Mouse (Mus musculus): Measurements from ENCODE around the gene C130032M10Rik. TPM values are rescaled to one million over a fixed set of nuclear protein-coding genes. Genes with fewer than 3 reads are reported as not detected.

C130032M10Rik gene
- total and polyA plus RNA-seq, 2 experiments from 2014 or later, result not detected

- Histone ChIP-seq H3K4me1 (ENCODE audit: insufficient read depth, low read length) (no peaks in the 10 kb centered on the region), H3K4me2 (ENCODE audit: low read depth, low read length) (no peak overlapping the region), H3K27me3 (ENCODE audit: insufficient read depth, low read length) (no peaks in the 10 kb centered on the region), H3K4me3 (ENCODE audit: low read length) (no peak overlapping the region), H3K27ac (no peak overlapping the region), H3K9me3 (ENCODE audit: low read length) (no peaks in the 10 kb centered on the region), H3K9ac (replicated peaks; ENCODE audit: low read length) (no peak overlapping the region), H3K36me3 (ENCODE audit: insufficient read depth, low read length) (no peaks in the 10 kb centered on the region)
- TF ChIP-seq CTCF (IDR thresholded peaks at IDR 0.05; ENCODE audit: low read depth), result no peak
- DNase-seq (ENCODE audit: low spot score), result no peak
- ATAC-seq, result no peak
- WGBS, result 93% methylated on average over 7 of the region's 7 CpGs
Measured at GRCm38 (mm10) chr9:114501111-114501510, 14.4 kb upstream of the C130032M10Rik start.

DNA sequence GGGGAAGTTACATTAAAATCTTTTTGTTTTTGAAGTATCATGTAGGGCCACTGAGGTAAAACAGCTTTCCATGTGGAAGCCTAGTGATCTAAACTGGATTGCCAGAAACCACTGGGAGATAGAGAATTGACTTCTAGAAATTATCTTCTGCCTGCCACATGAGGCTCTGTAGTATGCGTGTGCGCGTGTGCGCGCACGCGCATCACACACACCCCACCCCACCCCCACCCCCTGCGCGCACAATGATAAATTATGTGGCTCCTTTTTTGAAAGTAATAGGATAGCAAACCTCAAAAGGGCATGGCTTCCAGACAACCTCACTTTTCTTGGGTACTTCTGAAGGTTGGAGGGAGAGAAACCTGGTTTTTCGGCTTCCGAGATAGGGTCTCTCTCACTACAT, 13.6 kb upstream of the C130032M10Rik start:
- ATAC-seq (no peak), DNase-seq (ENCODE audit: low spot score) (no peak)
- no peaks in the 10 kb centered on the region for H3K4me1 ChIP-seq (ENCODE audit: insufficient read depth, low read length)
- H3K4me2 ChIP-seq (ENCODE audit: low read depth, low read length), result no peak overlapping the region
- H3K36me3 ChIP-seq (ENCODE audit: insufficient read depth, low read length), result no peaks in the 10 kb centered on the region
- no peak overlapping the region for H3K9ac ChIP-seq (replicated peaks; ENCODE audit: low read length)
- no peak overlapping the region for H3K27ac ChIP-seq
- 97% methylated on average over 11 of the region's 11 CpGs for WGBS
- TF ChIP-seq CTCF (IDR thresholded peaks at IDR 0.05; ENCODE audit: low read depth), result no peak
- no peak overlapping the region for H3K4me3 ChIP-seq (ENCODE audit: low read length)
- H3K9me3 ChIP-seq (ENCODE audit: low read length), result no peaks in the 10 kb centered on the region
- H3K27me3 ChIP-seq (ENCODE audit: insufficient read depth, low read length), result no peaks in the 10 kb centered on the region

- Histone ChIP-seq H3K36me3 (ENCODE audit: insufficient read depth, low read length) (no peaks in the 10 kb centered on the region), H3K4me2 (ENCODE audit: low read depth, low read length) (no peak overlapping the region), H3K27ac (no peak overlapping the region), H3K9ac (replicated peaks; ENCODE audit: low read length) (no peak overlapping the region), H3K4me3 (ENCODE audit: low read length) (no peak overlapping the region), H3K9me3 (ENCODE audit: low read length) (no peaks in the 10 kb centered on the region), H3K27me3 (ENCODE audit: insufficient read depth, low read length) (no peaks in the 10 kb centered on the region), H3K4me1 (ENCODE audit: insufficient read depth, low read length) (no peaks in the 10 kb centered on the region)
- DNase-seq (ENCODE audit: low spot score), result no peak
- TF ChIP-seq CTCF (IDR thresholded peaks at IDR 0.05; ENCODE audit: low read depth), result no peak
- ATAC-seq, result no peak
- 71% methylated on average over 15 of the region's 15 CpGs for WGBS
Measured at GRCm38 (mm10) chr9:114502711-114503427, 12.6 kb upstream of the C130032M10Rik start.

DNA sequence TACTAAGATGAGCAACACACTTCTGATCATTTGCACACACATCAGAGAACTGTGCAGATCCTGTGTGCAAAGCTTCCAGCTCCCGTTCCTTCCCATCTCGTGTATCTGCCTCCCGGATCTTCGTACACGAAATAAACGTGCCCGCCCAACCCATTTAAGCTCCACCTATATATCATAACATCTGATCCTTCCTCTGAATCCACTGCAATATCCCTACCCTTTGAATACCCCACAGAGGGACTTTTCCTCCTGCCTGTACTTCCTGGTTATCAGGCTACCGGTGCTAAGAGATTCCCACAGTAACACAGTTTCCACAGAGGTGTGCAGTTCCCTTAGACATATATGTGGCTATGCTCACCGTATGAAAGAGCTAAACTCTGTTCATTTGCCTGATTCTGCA, 10.7 kb upstream of the C130032M10Rik start, which contains the start of gene Ccr4:
Ccr4 (minus strand) TSS at position 101 of the 400 bp plus-strand sequence.
- WGBS, result 90% methylated on average over 9 of the region's 9 CpGs

DNA sequence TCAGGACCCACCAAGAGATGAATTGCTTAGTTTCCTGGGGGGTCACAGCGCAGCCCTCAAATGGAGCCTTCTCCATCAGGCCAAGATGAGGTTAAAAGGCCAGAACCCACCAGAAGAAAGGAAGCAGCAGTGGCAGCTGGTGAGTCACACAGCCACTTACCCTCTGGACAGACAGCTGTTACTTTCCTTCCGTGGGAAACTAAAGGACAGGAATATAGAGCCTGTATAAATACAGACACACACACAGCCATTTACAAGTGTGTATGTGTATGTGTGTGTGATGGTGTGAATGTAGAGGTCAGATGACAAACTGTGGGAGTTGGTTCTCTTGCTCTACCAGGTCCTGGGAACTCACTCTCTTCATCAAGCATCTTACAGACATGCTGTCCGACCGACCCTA, 8.9 kb upstream of the C130032M10Rik start:
- H3K27ac ChIP-seq, result no peak overlapping the region
- no peaks in the 10 kb centered on the region for H3K4me1 ChIP-seq (ENCODE audit: insufficient read depth, low read length)
- TF ChIP-seq CTCF (IDR thresholded peaks at IDR 0.05; ENCODE audit: low read depth), result no peak
- no peaks in the 10 kb centered on the region for H3K36me3 ChIP-seq (ENCODE audit: insufficient read depth, low read length)
- 74% methylated on average over 4 of the region's 4 CpGs for WGBS
- ATAC-seq, result no peak
- H3K9me3 ChIP-seq (ENCODE audit: low read length), result no peaks in the 10 kb centered on the region
- no peak overlapping the region for H3K4me3 ChIP-seq (ENCODE audit: low read length)
- H3K27me3 ChIP-seq (ENCODE audit: insufficient read depth, low read length), result no peaks in the 10 kb centered on the region
- no peak for DNase-seq (ENCODE audit: low spot score)
- H3K9ac ChIP-seq (replicated peaks; ENCODE audit: low read length), result no peak overlapping the region
- no peak overlapping the region for H3K4me2 ChIP-seq (ENCODE audit: low read depth, low read length)

More for the DNA sequence above, 10.7 kb upstream of the C130032M10Rik start, which contains the start of gene Ccr4:
- no peaks in the 10 kb centered on the region for H3K27me3 ChIP-seq (ENCODE audit: insufficient read depth, low read length)
- no peaks in the 10 kb centered on the region for H3K9me3 ChIP-seq (ENCODE audit: low read length)
- no peak for ATAC-seq
- H3K4me2 ChIP-seq (ENCODE audit: low read depth, low read length), result no peak within 1 kb of the TSS
- TF ChIP-seq CTCF (IDR thresholded peaks at IDR 0.05; ENCODE audit: low read depth), result no peak
- no peak within 1 kb of the TSS for H3K9ac ChIP-seq (replicated peaks; ENCODE audit: low read length)
- no peak within 1 kb of the TSS for H3K27ac ChIP-seq
- no peak for DNase-seq (ENCODE audit: low spot score)
- no peaks in the 10 kb centered on the region for H3K36me3 ChIP-seq (ENCODE audit: insufficient read depth, low read length)
- no peak within 1 kb of the TSS for H3K4me3 ChIP-seq (ENCODE audit: low read length)
- no peaks in the 10 kb centered on the region for H3K4me1 ChIP-seq (ENCODE audit: insufficient read depth, low read length)

- DNase-seq (ENCODE audit: low spot score) (no peak), ATAC-seq (no peak)
- Histone ChIP-seq H3K4me3 (ENCODE audit: low read length) (no peak overlapping the region), H3K27me3 (ENCODE audit: insufficient read depth, low read length) (no peaks in the 10 kb centered on the region), H3K27ac (no peak overlapping the region), H3K9ac (replicated peaks; ENCODE audit: low read length) (no peak overlapping the region), H3K36me3 (ENCODE audit: insufficient read depth, low read length) (no peaks in the 10 kb centered on the region), H3K4me1 (ENCODE audit: insufficient read depth, low read length) (no peaks in the 10 kb centered on the region), H3K4me2 (ENCODE audit: low read depth, low read length) (no peak overlapping the region), H3K9me3 (ENCODE audit: low read length) (peaks cover 2% of the 10 kb centered on the region; the same call in 1 of the 2 replicates)
- TF ChIP-seq CTCF (IDR thresholded peaks at IDR 0.05; ENCODE audit: low read depth), result no peak
- 84% methylated on average over 9 of the region's 9 CpGs for WGBS
Measured at GRCm38 (mm10) chr9:114507421-114507820, 8.1 kb upstream of the C130032M10Rik start.

GRCm38 (mm10) chr9:114509785-114510184, 5.7 kb upstream of the C130032M10Rik start:
- TF ChIP-seq CTCF (IDR thresholded peaks at IDR 0.05; ENCODE audit: low read depth), result no peak

More at GRCm38 (mm10) chr9:114509785-114510184, 5.7 kb upstream of the C130032M10Rik start:
- ATAC-seq (no peak), DNase-seq (ENCODE audit: low spot score) (no peak)
- no peak overlapping the region for H3K4me3 ChIP-seq (ENCODE audit: low read length)
- no peaks in the 10 kb centered on the region for H3K36me3 ChIP-seq (ENCODE audit: insufficient read depth, low read length)
- no peak overlapping the region for H3K9ac ChIP-seq (replicated peaks; ENCODE audit: low read length)
- no peak overlapping the region for H3K27ac ChIP-seq
- 93% methylated on average over 9 of the region's 9 CpGs for WGBS
- H3K9me3 ChIP-seq (ENCODE audit: low read length), result peaks cover 11% of the 10 kb centered on the region
- H3K4me1 ChIP-seq (ENCODE audit: insufficient read depth, low read length), result no peaks in the 10 kb centered on the region
- H3K4me2 ChIP-seq (ENCODE audit: low read depth, low read length), result no peak overlapping the region
- H3K27me3 ChIP-seq (ENCODE audit: insufficient read depth, low read length), result no peaks in the 10 kb centered on the region

Measured in hindbrain, postnatal 0 days (tissue).